Mouse (Mus musculus) heart, adult 9 months (tissue): ENCODE measurements around the gene Gfm2.
"Not testable (repeated sequence)": the region's sequence is repeated elsewhere in the genome, so short reads cannot be mapped to it uniquely, and the experiment has no call there.

ENCODE experiments used
- DNase-seq, 2 experiments: peaks; one replicate each; pipeline ENCODE4 v3.0.0; 2022; ENCODE audit warnings: low spot score in 2 of 2

Gene Gfm2

GRCm38 (mm10) chr13:97137466-97138400, at the start of gene Gfm2, which contains the start of gene Nsa2:
Gfm2 (plus strand) TSS chr13:97137937.
Nsa2 (minus strand) TSS chr13:97137937.
- DNase-seq: peak; percentile 87 to 90

GRCm38 (mm10) chr13:97088183-97088582, 49.6 kb upstream of the Gfm2 start:
- no peak for DNase-seq

GRCm38 (mm10) chr13:97095726-97096125, 42.0 kb upstream of the Gfm2 start:
- DNase-seq: no peak

- no peak for DNase-seq
These were observed 38.4 kb upstream of the Gfm2 start, which contains the start of gene Gm6169 for GRCm38 (mm10) chr13:97099187-97099852. Gm6169 (minus strand) TSS chr13:97099237.

- no peak for DNase-seq
These were observed 32.7 kb upstream of the Gfm2 start for GRCm38 (mm10) chr13:97104996-97105395.

GRCm38 (mm10) chr13:97107721-97108120, 30.0 kb upstream of the Gfm2 start:
- not testable (repeated sequence) for DNase-seq

GRCm38 (mm10) chr13:97109046-97109445, 28.7 kb upstream of the Gfm2 start:
- DNase-seq: no peak

- DNase-seq: no peak
These were observed 16.4 kb upstream of the Gfm2 start for GRCm38 (mm10) chr13:97121341-97121740.

GRCm38 (mm10) chr13:97129654-97130053, 8.1 kb upstream of the Gfm2 start:
- DNase-seq: not testable (repeated sequence)

GRCm38 (mm10) chr13:97130413-97130812, 7.3 kb upstream of the Gfm2 start:
- not testable (repeated sequence) for DNase-seq

GRCm38 (mm10) chr13:97138404-97138931, 731 bp downstream of the Gfm2 start:
- DNase-seq: not testable (repeated sequence)

GRCm38 (mm10) chr13:97142321-97142720, 4.6 kb downstream of the Gfm2 start:
- DNase-seq: no peak

GRCm38 (mm10) chr13:97145834-97146233, 8.1 kb downstream of the Gfm2 start:
- peak in 1 of 2 experiments; percentile 7 for DNase-seq

- no peak for DNase-seq
These were observed 38.0 kb downstream of the Gfm2 start for GRCm38 (mm10) chr13:97175520-97176264.

- DNase-seq: no peak
These were observed 39.0 kb downstream of the Gfm2 start for GRCm38 (mm10) chr13:97176731-97177130.

- DNase-seq: no peak
These were observed 41.2 kb downstream of the Gfm2 start for GRCm38 (mm10) chr13:97178943-97179342.

GRCm38 (mm10) chr13:97180113-97180828, 42.5 kb downstream of the Gfm2 start:
- DNase-seq: no peak

- no peak for DNase-seq
These were observed 45.1 kb downstream of the Gfm2 start for GRCm38 (mm10) chr13:97182821-97183220.

GRCm38 (mm10) chr13:97184168-97184567, 46.4 kb downstream of the Gfm2 start:
- no peak for DNase-seq

- no peak for DNase-seq
These were observed 46.9 kb downstream of the Gfm2 start for GRCm38 (mm10) chr13:97184656-97185055.

- DNase-seq: no peak
These were observed 48.6 kb downstream of the Gfm2 start for GRCm38 (mm10) chr13:97186346-97186745.
